Mouse (Mus musculus) CH12F3 (cell line): ENCODE measurements at regions not wholly inside any gene's neighbourhood (a gene's known extent, or its start where the extent isn't known, plus 50 kb on each side); places are given as distances from the start of the nearest gene placed in this dataset.

Source experiments
- in situ Hi-C: fragments of 300-500 bp; cut with MboI; formaldehyde crosslinking; loops from 2 replicates; pipeline ENCODE4 v1.14.3; 2020; ENCODE audit warnings: low sequenced_read_pairs

DNA sequence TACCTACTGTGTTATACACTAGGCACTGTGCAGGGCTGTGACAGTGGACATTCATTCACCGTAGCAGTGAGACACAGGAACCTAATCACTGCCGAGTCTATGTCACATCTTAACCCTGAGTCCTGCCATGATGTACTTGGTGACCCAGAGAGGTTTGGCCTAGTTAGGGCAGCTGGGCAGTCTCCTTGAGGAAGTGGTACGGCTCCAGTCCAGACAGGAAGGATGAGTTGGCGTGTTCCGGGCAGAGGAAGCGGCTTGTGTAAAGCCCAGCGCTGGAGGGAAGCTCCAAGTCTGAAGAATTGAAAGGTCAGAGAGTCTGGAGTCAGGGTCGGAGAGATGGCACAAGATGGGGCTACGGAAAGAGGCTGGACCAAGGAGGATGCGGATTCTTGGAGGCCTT, 99.4 kb upstream of the Smim15 start:
- in situ Hi-C loops = no loop called here

DNA sequence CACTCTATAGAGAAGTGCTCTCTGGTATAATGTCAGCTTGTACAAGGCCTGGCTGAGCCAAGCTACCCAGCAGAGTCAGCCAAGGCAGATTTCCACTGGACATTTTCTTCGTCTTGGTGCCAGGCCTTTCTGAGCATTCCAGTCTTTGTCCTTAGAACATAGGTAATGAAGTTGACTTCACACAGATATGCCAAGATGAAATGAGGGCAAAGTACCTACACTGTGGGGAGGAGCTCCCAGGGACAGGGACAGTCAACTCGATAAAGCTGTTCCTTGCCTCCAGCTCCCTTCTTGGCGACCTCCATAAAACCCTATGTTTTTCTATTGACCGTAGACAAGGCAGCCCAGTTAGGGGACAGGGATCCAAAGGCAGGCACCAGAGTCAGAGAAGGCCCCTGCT, 101.3 kb upstream of the Smim15 start:
- in situ Hi-C loops = no loop called here

DNA sequence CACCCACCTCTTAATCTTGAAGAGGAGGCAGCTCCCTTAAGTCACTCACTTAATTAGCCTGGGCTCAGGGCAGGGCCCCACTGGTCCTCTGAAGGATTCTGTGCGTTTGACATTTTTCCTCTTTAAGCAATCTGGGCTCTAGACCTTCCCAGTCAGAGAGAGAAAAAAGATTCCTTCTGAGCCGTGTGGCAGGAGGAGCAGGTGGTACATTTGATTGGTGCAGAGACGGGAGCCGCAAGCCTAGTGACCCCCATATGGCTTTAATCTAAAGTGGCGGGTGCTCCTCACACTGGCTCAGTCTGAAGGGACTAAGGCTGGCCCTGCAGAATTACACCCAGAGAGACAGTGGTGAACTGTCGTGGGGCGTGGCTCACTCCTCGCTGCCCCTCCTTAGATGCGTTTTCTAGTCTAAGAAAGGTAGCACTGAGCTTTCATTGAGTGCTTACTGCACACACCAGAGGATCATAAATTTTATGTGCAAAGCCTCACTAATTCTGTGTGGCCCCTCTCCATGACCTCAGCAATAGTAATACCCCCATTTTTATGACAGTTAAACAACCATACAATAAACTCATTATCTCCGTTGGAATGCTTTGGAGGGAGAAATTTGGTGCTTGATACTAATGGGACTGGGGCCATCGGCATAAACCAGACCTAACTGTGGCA, 101.8 kb upstream of the Smim15 start:
- in situ Hi-C loops = no loop called here

DNA sequence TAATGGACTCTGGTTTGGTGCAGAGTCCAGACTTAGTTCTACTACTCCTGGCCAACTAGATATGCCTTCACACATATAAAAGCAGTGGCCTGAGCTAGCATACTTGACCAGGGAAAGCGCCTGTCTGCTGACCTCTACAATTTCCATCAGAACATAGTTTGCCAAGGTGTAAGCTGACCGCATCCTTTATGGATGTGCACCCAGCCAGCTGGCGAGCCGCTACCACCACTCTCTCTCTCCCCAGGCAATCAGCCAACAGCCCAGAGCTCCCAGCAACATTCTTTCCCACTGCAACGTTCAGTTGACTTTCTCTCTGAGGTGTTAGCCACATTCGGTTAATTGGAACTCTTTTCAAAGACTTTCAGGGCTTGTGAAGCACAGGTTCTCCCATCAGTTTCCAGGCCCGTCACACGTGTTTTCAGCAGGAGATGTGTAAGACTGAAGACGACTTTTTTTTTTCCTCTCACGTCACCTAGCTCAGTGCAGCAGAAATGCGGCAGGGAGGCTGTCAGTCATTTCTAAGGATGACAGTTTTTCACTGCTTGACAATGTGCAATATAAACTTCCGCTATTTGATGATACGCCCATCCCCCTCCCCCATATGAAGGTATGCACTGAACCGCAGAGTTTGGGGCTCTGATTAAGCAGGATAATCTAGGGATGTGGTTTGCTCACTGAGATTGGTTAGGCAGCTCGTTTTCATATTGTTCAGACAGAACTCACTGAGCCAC, 104.2 kb upstream of the Smim15 start:
- in situ Hi-C loops = no loop called here

DNA sequence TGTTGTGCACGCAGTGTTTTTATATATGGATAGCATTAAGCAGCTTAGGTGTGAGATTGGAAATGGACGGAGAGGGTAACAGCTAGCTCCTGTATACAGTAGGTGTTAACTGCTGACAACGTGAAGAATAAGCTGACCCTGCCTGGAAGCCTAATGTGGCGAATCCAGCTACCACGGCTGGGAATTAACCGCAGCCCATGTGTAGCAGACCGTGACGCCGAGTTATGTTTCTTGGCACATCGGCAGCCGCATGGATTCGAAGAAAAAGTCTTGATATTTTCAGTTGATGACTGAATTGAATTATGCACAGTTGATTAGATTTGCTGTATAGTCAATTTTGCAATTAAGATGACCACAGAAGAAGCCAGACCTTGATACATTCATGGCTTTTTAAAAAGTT, 108.6 kb upstream of the Smim15 start:
- in situ Hi-C loops = no loop called here

DNA sequence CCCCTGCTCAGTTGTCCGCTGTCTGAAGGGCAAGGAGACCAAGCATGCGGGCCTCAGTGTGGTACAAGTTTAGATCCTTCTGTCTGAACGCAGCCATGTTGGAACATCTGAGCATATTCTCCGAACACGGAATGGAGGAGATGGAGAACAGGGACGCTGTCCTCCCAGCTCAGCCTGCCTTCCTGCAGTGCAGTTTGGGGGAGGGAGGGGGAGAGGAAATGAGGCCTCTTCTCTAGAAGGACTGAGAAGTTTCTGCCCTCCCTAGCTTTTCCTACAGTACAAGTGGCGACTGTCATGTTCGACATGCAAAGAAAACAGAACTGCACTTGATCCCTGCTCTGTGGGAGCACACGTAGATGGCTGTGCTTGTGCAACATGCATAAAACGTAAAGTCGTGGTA, 109.6 kb upstream of the Smim15 start:
- in situ Hi-C loops = no loop called here

DNA sequence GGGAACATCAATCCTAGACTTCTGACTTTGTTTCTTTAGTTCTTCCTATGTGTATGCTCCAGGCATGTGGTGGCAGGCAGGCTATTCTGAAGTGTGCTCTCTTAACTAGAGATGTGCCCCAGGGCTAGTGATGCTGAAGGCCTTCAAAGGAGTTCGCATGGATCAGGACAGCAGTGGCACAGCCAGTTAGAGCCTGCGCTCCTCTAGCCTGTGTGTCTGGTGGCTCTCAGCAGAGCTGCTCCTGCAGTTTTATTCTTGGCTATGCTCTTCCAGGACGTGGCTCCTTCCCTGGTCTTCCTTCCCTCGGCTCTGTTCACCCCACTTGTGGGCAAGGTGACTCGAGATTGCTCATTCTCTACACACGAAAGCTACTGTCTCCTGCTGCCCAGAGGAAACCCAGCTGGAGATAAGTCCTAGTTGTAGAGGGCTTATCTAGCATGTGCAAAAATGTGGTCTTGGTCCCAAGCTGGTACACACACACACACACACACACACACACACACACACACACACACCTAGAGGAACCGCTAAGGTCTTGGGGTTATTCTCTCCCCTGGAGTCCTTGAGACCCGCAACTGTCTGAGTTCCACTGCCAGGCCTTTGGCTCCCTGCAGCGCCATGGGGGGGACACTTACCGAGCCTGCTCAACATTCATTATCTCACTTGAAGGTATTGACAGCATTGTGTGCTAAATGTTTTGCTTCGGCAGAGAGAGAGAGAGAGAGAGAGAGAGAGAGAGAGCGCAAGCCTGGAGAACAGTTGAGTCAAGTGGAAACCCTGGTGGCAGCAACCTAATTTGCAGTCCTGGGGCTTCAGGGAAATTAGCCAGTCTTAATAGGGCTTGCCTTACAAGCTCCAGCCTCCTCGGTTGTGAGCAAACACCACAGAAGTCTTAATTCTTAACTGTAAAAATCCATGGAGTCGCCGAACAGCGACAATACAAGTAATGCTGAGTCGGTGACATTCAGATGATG, 110.4 kb upstream of the Smim15 start:
- in situ Hi-C loops = no loop called here

DNA sequence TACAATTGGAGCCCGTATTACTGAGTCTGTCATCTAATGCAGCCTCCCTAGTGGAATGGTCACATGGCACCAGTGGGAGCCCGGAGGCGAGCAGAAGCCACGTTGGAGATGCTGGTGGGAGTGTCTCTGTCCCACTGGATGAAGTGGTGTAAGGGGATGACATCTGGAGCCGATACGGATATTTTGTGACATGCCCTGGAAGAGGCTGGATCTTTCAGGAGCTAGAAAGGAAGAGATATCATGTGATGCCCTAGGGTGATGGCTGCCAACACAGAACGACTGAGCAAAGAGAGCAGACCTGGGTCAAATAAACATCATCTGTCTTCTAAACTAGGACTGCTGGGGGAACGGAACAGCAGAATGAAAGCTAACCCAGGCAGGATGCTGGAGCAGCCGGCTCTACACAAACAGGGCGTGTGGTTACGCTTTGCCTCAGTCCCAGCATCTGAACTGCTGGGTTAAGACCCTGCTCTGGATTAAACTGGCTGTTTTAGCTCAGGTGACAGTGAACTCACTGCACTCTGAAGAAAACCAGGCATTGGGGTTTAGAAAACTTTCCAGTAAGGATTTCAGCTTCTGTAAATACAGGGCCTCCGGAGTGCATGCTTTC, 111.7 kb upstream of the Smim15 start:
- in situ Hi-C loops = no loop called here

DNA sequence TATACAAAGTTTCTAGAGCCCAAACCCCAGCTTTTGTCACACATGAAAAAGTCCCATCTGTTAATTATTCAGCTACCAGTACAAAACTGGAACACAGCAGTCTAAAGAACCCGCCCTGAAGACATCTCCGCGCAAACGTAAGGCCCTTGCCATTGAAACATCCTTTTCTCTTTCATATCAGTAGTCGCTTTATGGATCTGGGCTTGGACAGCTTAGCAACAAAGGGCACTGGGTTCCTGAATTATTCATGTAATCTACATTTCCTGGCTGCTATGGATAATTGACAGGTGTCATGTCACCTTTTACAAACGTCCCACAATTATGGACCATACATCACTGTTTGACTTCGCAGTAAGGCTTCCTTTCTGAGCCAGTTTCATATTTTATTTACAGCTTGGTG, 113.0 kb upstream of the Smim15 start:
- in situ Hi-C loops = no loop called here

DNA sequence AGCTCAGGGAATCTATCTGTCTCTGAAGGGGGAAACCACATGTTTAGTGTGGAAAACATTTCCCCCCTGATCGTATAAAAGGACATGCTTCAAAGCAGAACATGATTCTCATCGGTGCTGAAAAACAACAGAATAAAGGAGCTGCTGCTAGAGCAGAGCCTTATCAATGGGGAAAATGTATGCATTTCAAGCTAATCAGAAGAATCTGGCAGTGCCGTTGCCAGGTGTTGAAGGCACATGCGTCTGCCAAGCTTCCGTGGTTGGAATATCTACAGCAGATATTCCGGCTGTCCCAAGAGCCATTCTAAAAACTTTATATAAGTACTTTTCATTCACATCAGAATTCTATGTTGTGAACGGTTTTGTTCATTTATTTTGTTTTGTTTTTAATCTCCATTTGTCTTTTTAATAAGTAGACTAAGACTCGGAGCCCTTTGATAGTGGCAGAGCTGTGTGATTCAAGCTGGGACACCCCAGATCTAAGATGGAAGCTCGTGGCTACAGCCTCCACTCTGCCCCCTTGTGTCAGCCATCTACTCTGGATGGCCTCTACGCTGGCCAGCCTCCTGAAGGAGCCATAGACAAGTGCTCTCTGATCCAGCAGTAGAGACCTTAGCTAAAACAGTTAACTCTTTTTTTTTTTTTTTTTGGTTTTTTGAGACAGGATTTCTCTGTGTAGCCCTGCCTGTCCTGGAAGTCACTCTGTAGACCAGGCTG, 116.6 kb upstream of the Smim15 start:
- in situ Hi-C loops = no loop called here

DNA sequence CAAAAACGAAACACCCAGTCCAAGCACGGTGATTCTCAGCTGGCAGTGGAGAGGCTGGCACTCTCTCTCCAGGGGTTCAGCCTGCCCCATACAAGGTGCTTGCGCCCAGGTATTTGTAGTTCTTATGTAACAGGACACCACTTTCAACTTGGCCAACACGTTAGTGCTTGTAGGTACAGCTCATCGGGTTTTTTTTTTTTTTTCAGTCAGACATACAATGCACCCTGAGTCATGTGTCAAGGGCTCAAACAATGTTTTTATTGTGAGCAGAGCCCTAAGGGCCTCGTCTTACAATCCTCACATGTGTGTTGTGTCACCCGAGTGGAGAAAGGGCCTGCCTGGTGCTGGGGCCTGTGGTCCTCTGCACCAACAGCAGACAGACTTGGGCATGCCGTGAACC, 118.8 kb upstream of the Smim15 start:
- in situ Hi-C loops = no loop called here

DNA sequence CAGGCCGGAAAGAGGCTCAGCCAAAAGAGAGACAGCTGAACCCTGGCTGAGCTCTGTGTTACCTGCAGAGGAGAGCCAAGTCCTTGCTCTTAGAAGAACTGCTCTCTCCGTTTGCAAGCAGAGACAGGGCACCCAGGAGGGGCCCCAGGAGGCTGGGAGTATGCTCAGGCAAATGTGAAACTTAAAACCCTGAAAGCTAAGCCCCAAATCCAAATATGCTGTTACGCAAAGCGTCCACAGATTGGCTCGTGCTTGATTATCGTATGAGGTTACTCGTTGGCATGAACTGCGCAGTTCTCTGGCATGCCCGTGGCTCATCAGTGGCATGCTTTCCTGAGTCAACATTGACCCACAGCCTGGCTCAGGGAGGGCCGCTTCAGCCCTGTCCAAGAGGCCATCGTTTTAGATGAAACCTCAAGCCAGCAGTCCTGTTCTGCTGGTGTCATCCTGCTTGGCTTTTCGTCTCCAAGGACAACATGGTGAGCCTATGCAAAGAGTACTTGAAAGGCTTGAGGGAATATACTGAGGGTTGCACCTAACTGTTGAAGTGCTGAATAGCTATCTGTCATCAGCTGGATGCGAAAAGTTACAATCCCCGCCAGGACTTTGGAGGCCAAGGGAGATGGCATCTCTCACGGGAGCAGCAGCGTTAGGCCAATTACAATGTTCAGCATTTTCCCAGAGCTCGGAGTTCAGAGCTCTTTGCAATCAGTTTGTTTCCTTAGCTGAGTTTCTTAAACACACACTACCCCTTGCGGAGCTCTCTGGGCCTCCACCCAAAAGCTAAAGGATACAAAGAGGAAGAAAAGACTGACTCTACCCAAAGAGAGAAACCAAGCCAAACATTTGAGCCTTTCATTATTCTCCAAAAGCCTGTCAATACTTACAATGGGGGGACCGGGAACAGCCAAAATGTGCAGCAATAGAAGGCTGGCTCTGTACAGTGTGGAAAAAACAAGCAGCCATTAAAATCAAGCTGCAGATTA, 120.8 kb upstream of the Smim15 start:
- in situ Hi-C loops = no loop called here

DNA sequence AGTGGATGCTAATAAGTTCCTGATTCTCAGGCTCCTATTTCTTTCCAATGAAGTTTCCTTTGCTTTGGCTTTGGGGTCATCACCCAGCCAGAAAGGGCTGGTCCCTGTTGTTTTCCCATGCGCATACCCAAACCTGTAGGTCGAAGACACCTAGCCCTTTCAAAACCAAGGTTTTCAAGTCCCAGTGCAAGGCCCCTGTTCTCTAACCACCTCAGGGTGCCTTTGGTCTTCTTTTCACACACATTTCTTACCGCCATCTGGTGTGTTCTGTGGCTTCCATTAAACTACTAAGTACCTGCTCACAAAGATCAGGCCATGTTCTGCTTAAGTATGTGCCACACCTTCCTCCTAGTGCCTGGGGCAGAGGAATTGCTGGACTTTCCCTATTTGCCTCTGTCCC, 124.8 kb upstream of the Smim15 start:
- in situ Hi-C loops = no loop called here

DNA sequence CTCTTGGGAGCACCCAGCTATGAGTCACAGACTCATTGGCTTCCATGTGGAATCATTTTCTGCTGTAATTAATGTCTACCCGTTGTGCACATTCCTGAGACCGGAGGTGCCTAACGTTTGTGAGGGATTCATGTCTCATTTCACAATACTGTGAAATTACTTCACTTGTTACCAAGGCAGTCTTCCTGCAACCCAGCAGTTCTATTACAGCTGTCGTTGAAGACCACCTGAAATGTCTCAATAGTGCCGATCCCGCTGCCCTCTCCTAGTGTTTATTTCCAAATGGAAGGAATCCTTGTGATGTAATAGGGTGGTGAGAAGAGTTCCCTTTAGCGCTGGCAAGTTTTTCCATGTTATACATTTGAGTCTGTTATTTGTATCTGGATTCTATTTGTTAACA, 125.8 kb upstream of the Smim15 start:
- in situ Hi-C loops = no loop called here

DNA sequence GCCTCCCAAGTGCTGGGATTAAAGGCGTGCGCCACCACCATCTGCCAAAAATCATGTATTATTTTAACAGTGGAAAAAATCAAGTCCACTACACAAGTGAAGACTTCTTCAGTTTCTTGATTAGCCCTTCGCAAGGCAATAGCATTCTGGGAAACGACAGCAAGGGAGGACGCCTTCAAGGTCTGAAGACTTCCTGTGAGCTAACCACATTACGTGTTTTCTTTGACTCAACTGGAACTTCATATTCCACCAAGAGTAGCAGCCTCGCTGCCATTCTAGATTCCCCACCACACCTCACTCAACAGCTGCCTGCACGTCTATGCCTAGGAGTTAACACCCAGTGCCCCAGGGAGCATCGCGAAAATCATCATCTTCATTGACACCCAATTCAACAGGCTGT, 126.2 kb upstream of the Smim15 start:
- in situ Hi-C loops = no loop called here

DNA sequence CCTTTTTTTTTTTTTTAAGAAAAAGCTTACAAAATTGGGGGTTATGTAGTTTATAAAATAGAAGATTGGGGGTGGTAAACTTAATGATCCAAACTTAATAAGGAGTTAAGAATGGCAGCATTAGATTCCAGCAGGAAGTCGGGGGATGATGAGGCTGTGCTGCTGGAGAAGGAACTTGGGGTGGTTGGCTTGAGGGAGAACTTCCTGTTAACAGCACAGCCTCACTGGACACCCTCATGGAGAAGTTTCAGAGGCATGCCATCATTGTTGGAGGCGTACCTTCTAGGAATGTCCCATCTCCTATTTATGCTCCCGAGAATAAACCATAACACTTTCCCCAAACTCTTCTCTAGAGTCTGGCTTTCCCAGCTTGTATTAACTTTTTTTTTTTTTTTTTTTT, 126.7 kb upstream of the Smim15 start:
- in situ Hi-C loops = no loop called here

DNA sequence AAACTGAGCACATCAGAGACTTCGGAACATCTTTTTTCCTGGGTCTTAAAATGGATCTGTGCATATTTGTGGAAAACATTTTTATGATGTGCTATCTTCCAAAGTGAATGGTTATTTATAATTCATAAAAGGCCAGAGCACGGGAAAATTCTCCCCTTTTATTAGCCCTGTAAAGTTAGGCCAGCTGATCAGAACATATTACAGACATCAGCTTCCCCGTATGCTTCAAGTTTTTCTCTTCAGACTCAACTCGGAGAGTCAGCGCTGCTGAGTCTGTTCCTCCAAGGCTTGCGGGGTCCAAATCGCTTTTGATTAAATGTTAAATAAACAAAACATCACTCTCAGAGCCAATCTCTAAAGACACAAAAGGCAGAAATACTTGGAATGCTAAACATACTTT, 134.1 kb upstream of the Smim15 start:
- in situ Hi-C loops = no loop called here

DNA sequence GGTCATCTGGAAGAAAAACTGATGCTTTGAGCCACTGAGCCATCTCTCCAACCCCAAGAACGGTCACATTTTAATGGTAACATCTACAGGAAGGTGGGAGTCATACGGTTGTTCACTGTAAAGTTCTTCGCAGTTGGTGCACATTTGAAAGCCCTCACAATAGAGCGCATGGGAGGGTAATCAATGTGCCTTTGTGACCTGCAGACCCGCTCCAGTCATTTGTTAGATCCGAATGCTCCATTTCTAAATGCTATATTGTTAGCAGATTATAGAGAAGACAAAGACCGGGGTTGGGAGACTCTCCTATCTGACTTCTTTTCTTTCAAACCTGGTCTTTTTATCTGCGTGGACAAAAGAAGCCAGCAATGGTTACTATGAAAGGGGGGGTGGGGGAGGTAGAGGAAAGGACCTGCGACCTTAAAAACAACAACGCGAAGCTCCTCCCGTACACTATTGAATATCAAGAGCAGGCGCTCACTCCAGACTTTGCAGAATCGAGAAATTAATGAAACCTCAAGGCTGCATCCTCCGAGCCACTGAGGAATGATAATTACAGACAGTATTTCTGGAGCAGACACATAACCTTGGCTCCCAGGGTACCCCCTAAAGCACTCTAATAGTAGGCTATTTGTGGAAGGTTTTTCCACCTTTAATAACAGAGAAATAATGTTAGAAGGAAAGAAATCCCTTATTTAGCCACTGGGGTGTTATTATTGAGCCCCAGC, 134.7 kb upstream of the Smim15 start:
- in situ Hi-C loops = no loop called here

DNA sequence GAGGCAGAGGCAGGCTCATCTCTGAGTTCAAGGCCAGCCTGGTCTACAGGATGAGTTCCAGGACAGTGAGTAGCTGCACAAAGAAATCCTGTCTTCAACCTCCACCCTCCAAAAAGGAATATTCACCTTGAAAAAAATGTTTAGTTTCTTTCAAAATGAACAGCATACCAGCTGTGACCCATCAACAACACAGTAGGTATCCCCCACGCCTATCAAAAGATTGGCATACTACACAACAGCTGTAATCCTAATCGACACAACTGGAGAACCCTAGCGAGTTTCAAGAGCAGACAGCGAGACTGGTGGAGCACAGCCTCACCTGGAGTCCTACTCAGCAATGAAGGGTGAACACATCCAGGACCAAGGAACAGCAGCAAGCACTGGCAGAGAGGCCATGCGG, 136.3 kb upstream of the Smim15 start:
- in situ Hi-C loops = no loop called here
